Mouse (Mus musculus) testis, adult 2 months (tissue): ENCODE data around the gene Nudt2. TPM values are rescaled to one million over a fixed set of nuclear protein-coding genes. Genes with fewer than 3 reads are reported as not detected.

Source experiments
- H3K27ac ChIP-seq: fragments of 200-500 bp; 2 replicates; pipeline ENCODE4 v1.5.1; 2012; ENCODE audit warnings: low read depth, low read length; ENCODE audit not compliant: control insufficient read depth, insufficient read depth
- H3K27me3 ChIP-seq: fragments of 200-500 bp; 2 replicates; pipeline ENCODE4 v1.6.1; 2012; ENCODE audit warnings: mild to moderate bottlenecking, low read length, moderate library complexity; ENCODE audit not compliant: control insufficient read depth, insufficient read depth
- H3K36me3 ChIP-seq: fragments of 200-500 bp; 2 replicates; pipeline ENCODE4 v1.6.1; 2012; ENCODE audit warnings: mild to moderate bottlenecking, low read length; ENCODE audit not compliant: control insufficient read depth, insufficient read depth
- H3K4me1 ChIP-seq: fragments of 200-500 bp; 2 replicates; pipeline ENCODE4 v1.6.1; 2012; ENCODE audit warnings: low read length; ENCODE audit not compliant: control insufficient read depth, insufficient read depth
- H3K4me3 ChIP-seq: fragments of 200-500 bp; 2 replicates; pipeline ENCODE4 v1.5.1; 2012; ENCODE audit warnings: low read depth, mild to moderate bottlenecking, low read length, moderate library complexity, mixed read lengths; ENCODE audit not compliant: control insufficient read depth
- CTCF ChIP-seq: fragments of 200-500 bp; IDR thresholded peaks from 2 replicates; pipeline ENCODE4 v1.5.1; 2012; ENCODE audit warnings: low read depth, mild to moderate bottlenecking, inconsistent platforms, low read length, moderate library complexity; ENCODE audit not compliant: control insufficient read depth, insufficient read depth, insufficient replicate concordance
- POLR2A ChIP-seq: fragments of 200-500 bp; IDR thresholded peaks from 2 replicates; pipeline ENCODE4 v1.6.1; 2012; ENCODE audit warnings: low read depth, mild to moderate bottlenecking, inconsistent platforms, low read length, moderate library complexity; ENCODE audit not compliant: control insufficient read depth
- polyA plus RNA-seq: library from polyadenylated mRNA; depleted of rRNA; stranded (reverse); fragments of >200 nt; gene quantifications from 2 replicates; pipeline ENCODE4 v1.2.3, GENCODE M21; 2012

Gene Nudt2
- polyA plus RNA-seq, 1 experiment = 12.6 TPM

- TF ChIP-seq CTCF = no peak
- no peak for TF ChIP-seq POLR2A
Observed at GRCm38 (mm10) chr4:41478751-41479455, 14.0 kb downstream of the Nudt2 start.

GRCm38 (mm10) chr4:41479456-41479804 lies 14.5 kb downstream of the Nudt2 start:
- Histone ChIP-seq H3K4me1 (no peaks in the 10 kb centered on the region; the same call in 1 of the 2 replicates), H3K36me3 (no peaks in the 10 kb centered on the region), H3K27me3 (no peaks in the 10 kb centered on the region), H3K4me3 (no peak overlapping the region), H3K27ac (0 out of 2 replicates have a peak overlapping the region, but pooled peaks have one; percentile 18)
- no peak for TF ChIP-seq POLR2A
- no peak for TF ChIP-seq CTCF

More at GRCm38 (mm10) chr4:41478751-41479455, 14.0 kb downstream of the Nudt2 start:
- Histone ChIP-seq H3K4me3 (no peak overlapping the region), H3K27ac (no peak overlapping the region), H3K27me3 (no peaks in the 10 kb centered on the region), H3K36me3 (no peaks in the 10 kb centered on the region), H3K4me1 (no peaks in the 10 kb centered on the region; the same call in 1 of the 2 replicates)

- H3K36me3 ChIP-seq = no peaks in the 10 kb centered on the region
- H3K27ac ChIP-seq = no peak overlapping the region
- no peak overlapping the region for H3K4me3 ChIP-seq
- TF ChIP-seq CTCF = no peak
- no peaks in the 10 kb centered on the region; the same call in 1 of the 2 replicates for H3K4me1 ChIP-seq
- no peaks in the 10 kb centered on the region for H3K27me3 ChIP-seq
Observed at GRCm38 (mm10) chr4:41480254-41480653, 15.3 kb downstream of the Nudt2 start.

GRCm38 (mm10) chr4:41481601-41482017 lies 16.7 kb downstream of the Nudt2 start:
- Histone ChIP-seq H3K27ac (no peak overlapping the region), H3K4me1 (no peaks in the 10 kb centered on the region; the same call in 1 of the 2 replicates), H3K27me3 (no peaks in the 10 kb centered on the region), H3K4me3 (no peak overlapping the region), H3K36me3 (no peaks in the 10 kb centered on the region)
- no peak for TF ChIP-seq POLR2A
- TF ChIP-seq CTCF = no peak

- H3K27ac ChIP-seq = no peak overlapping the region
- peaks cover 7% of the 10 kb centered on the region for H3K4me1 ChIP-seq
- no peak for TF ChIP-seq POLR2A
- no peak for TF ChIP-seq CTCF
- H3K27me3 ChIP-seq = no peaks in the 10 kb centered on the region
- no peak overlapping the region for H3K4me3 ChIP-seq
- H3K36me3 ChIP-seq = no peaks in the 10 kb centered on the region; the same call in 1 of the 2 replicates
Observed at GRCm38 (mm10) chr4:41492951-41493350, 28.0 kb downstream of the Nudt2 start.

GRCm38 (mm10) chr4:41493464-41494116 lies 28.6 kb downstream of the Nudt2 start:
- Histone ChIP-seq H3K4me3 (no peak overlapping the region), H3K27me3 (no peaks in the 10 kb centered on the region), H3K27ac (no peak overlapping the region), H3K36me3 (no peaks in the 10 kb centered on the region; the same call in 1 of the 2 replicates), H3K4me1 (peaks cover 8% of the 10 kb centered on the region)
- TF ChIP-seq POLR2A (no peak), CTCF (no peak)

- H3K4me1 ChIP-seq = peaks cover 16% of the 10 kb centered on the region
- no peak overlapping the region for H3K4me3 ChIP-seq
- TF ChIP-seq CTCF = no peak
- H3K36me3 ChIP-seq = no peaks in the 10 kb centered on the region; the same call in 1 of the 2 replicates
- H3K27me3 ChIP-seq = no peaks in the 10 kb centered on the region
- H3K27ac ChIP-seq = no peak overlapping the region
Observed at GRCm38 (mm10) chr4:41494378-41494777, 29.4 kb downstream of the Nudt2 start.
